Mouse (Mus musculus) liver, adult 2 months (tissue): ENCODE measurements around the gene Zc3h7a.

Experiments used
- CTCF ChIP-seq: fragments of 200-500 bp; IDR thresholded peaks from 2 replicates; pipeline ENCODE4 v1.5.1; 2011; ENCODE audit warnings: low read depth, low read length, control low read depth
- POLR2A ChIP-seq: fragments of 200-500 bp; IDR thresholded peaks from 2 replicates; pipeline ENCODE4 v1.6.1; 2011; ENCODE audit warnings: low read length, control low read depth; ENCODE audit not compliant: insufficient read depth; ENCODE audit errors: extremely low read depth

DNA sequence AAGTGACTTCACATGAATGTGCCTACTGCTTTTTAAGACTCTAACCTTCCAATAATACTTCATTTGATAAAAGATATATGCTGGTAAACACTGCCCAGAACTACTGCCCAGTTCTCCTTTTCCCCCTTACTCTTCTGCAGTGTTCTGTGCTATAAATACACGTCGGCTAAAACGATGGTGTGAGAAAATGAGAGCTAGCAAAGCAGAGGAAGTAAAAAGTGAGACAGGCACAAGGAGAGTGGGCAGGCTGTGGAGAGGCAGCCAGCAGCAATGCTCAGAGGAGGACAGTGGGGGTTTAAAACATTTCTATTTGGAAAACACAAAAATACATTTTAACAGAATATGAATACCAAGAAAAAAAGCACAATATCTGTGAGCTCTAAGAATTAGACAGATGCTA, 83.7 kb downstream of the Zc3h7a start:
- TF ChIP-seq CTCF: no peak
- no peak for TF ChIP-seq POLR2A
